Mouse (Mus musculus) ES-E14 (cell line): Measurements from ENCODE around the gene Cdpf1. TPM values are rescaled to one million over a fixed set of nuclear protein-coding genes. Genes with fewer than 3 reads are reported as not detected.

Source experiments
- DNase-seq: peaks from one replicate; pipeline ENCODE4 v3.0.0-alpha.2; 2013; ENCODE audit warnings: low read depth, low spot score
- H3K27ac ChIP-seq: 2 replicates; pipeline ENCODE4 v1.5.1; 2012; ENCODE audit warnings: low read depth, mild to moderate bottlenecking, low read length, moderate library complexity, mixed read lengths; ENCODE audit not compliant: poor library complexity, insufficient read depth, severe bottlenecking
- H3K36me3 ChIP-seq: 2 replicates; pipeline ENCODE4 v1.6.1; 2012; ENCODE audit warnings: mild to moderate bottlenecking, low read length, moderate library complexity, mixed read lengths; ENCODE audit not compliant: control insufficient read depth, poor library complexity, insufficient read depth, severe bottlenecking
- H3K4me1 ChIP-seq, 2 experiments: fragments of 150-350 bp in 1 of 2; sonication (generic) in 1 of 2; 2 replicates each; pipeline ENCODE4 v1.6.1; 2012; ENCODE audit warnings: low read length in 2 of 2, mild to moderate bottlenecking in 1 of 2, mixed read lengths in 1 of 2; ENCODE audit not compliant: control insufficient read depth in 2 of 2, insufficient read depth in 2 of 2, poor library complexity in 1 of 2
- H3K4me3 ChIP-seq, 2 experiments: fragments of 150-350 bp in 1 of 2; sonication (generic) in 1 of 2; 2 replicates each; pipeline ENCODE4 v1.5.1; 2012; ENCODE audit warnings: low read length in 2 of 2, low read depth in 1 of 2, mild to moderate bottlenecking in 1 of 2, mixed read lengths in 1 of 2; ENCODE audit not compliant: insufficient read depth in 1 of 2, poor library complexity in 1 of 2, severe bottlenecking in 1 of 2
- H3K9ac ChIP-seq: 2 replicates; pipeline ENCODE4 v1.6.1; 2012; ENCODE audit warnings: low read depth, mild to moderate bottlenecking, low read length, mixed read lengths; ENCODE audit not compliant: poor library complexity, insufficient read depth, severe bottlenecking
- H3K9me3 ChIP-seq: fragments of 150-350 bp; sonication (generic); 2 replicates; pipeline ENCODE4 v1.6.1; 2012; ENCODE audit warnings: low read depth, mild to moderate bottlenecking, low read length; ENCODE audit not compliant: control insufficient read depth, insufficient read depth
- CHD2 ChIP-seq: IDR thresholded peaks from 2 replicates; pipeline ENCODE4 v1.6.1; 2014; ENCODE audit warnings: mild to moderate bottlenecking, low read depth, low read length, inconsistent platforms
- HCFC1 ChIP-seq: IDR thresholded peaks from 2 replicates; pipeline ENCODE4 v1.6.1; 2012; ENCODE audit warnings: low read length, inconsistent platforms, borderline replicate concordance; ENCODE audit not compliant: insufficient read depth
- MAFK ChIP-seq: IDR thresholded peaks from 2 replicates; pipeline ENCODE4 v1.6.1; 2014; ENCODE audit warnings: mild to moderate bottlenecking, low read depth, low read length, inconsistent platforms; ENCODE audit not compliant: insufficient read depth
- ZC3H11A ChIP-seq: IDR thresholded peaks from 2 replicates; pipeline ENCODE4 v1.6.1; 2012; ENCODE audit warnings: low read depth, mild to moderate bottlenecking, inconsistent platforms, low read length, borderline replicate concordance
- ZNF384 ChIP-seq: IDR thresholded peaks from 2 replicates; pipeline ENCODE4 v1.6.1; 2012; ENCODE audit warnings: low read depth, low read length, inconsistent platforms
- in situ Hi-C, 2 experiments: fragments of 600-800 bp; cut with MboI; formaldehyde crosslinking; loops; one replicate each; pipeline ENCODE4 v1.15.1; 2025; ENCODE audit warnings: low sequenced_read_pairs in 2 of 2, inconsistent platforms in 1 of 2; ENCODE audit not compliant: unreplicated experiment in 2 of 2
- total RNA-seq: library from RNA; depleted of rRNA; stranded (reverse); fragments of 300-350 nt; gene quantifications from 2 replicates; pipeline ENCODE4 v1.2.3, GENCODE M21; 2012

Cdpf1 gene
- total RNA-seq, 1 experiment, result 22.6 TPM

DNA sequence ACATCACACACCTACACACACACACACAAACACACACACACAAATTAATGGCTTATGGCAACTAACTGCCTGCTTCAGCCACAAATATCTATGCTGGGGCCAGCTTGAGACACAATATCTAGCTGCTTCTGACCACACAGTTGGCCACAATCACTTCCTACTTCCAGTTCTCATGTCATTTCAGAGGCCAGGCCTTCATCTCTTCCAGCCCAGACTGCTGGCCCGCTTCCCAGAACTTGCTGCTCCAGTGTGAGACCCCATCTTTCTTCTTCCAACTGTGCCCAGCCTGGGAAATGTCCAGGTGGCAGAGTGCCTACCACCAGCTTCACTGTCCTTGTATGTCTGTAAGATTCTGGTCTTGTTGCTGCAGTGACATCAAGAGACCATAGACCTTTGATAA lies 18.7 kb downstream of the Cdpf1 start:
- Histone ChIP-seq H3K27ac (no peak overlapping the region), H3K9ac (no peak overlapping the region), H3K9me3 (no peaks in the 10 kb centered on the region), H3K36me3 (no peaks in the 10 kb centered on the region), H3K4me1 (peaks cover 0 to 2% of the 10 kb centered on the region in 2 experiments; a peak in 1 of 4 replicates), H3K4me3 (no peak overlapping the region)
- DNase-seq, result no peak
- in situ Hi-C loops, result no loop called here
- TF ChIP-seq CHD2, result no peak

- no peak for DNase-seq
- Histone ChIP-seq H3K4me1 (peaks cover 0 to 2% of the 10 kb centered on the region in 2 experiments; a peak in 1 of 4 replicates), H3K27ac (no peak overlapping the region), H3K4me3 (no peak overlapping the region), H3K9ac (no peak overlapping the region), H3K36me3 (no peaks in the 10 kb centered on the region), H3K9me3 (no peaks in the 10 kb centered on the region)
- in situ Hi-C loops, result no loop called here
- no peak for TF ChIP-seq ZNF384
- no peak for TF ChIP-seq ZC3H11A
- TF ChIP-seq CHD2, result no peak
- TF ChIP-seq HCFC1, result no peak
- TF ChIP-seq MAFK, result no peak
Observed at GRCm38 (mm10) chr15:85791449-85791848, 20.0 kb downstream of the Cdpf1 start.

DNA sequence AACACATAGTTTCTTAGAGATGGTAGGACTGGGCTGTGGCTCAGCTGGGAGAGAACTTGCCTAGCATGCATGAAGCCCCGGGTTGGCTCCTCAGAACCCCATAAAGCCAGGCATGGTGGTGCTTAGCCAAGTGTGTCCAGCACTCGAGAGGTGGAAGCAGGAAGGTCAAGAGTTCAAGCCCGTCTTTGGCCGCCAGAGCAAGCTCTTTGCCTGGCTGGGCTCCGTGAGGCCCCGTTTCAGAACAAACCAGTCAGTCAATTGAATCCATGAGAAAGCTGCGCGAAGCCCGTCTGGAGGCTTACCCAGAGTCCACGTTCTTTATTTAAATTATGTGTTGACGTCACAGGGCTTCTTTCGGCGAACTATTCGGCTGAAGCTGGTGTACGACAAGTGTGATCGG lies 22.9 kb downstream of the Cdpf1 start:
- no peaks in the 10 kb centered on the region for H3K4me1 ChIP-seq
- H3K9ac ChIP-seq, result no peak overlapping the region
- no peaks in the 10 kb centered on the region for H3K9me3 ChIP-seq
- in situ Hi-C loops, result no loop called here
- no peaks in the 10 kb centered on the region for H3K36me3 ChIP-seq
- no peak for DNase-seq
- H3K4me3 ChIP-seq, result no peak overlapping the region
- TF ChIP-seq ZC3H11A (no peak), MAFK (no peak), CHD2 (no peak), ZNF384 (no peak), HCFC1 (no peak)
- no peak overlapping the region for H3K27ac ChIP-seq

DNA sequence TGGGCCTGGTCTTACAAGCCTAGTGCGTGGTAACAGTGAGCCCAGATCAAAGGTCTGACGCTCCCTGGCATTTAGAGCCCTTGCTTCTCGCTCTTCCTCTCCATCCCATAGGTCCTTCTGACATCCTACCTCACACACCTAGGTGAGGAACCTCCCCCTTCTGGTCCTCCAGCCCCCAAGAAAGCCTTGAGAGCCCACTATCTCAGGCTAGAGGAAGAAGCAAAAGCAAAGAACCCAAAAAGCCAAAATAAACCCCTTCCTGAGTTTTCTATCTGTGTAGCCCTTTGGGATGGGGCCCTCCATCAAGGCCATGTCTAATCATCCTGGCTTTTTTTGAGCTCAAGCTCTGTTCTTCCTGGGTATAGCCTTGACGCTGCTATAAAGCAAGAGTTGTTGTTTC lies 23.4 kb downstream of the Cdpf1 start:
- Histone ChIP-seq H3K9ac (no peak overlapping the region), H3K27ac (no peak overlapping the region), H3K4me1 (no peaks in the 10 kb centered on the region), H3K36me3 (no peaks in the 10 kb centered on the region), H3K4me3 (no peak overlapping the region), H3K9me3 (no peaks in the 10 kb centered on the region)
- in situ Hi-C loops, result no loop called here
- no peak for DNase-seq
- TF ChIP-seq HCFC1 (no peak), ZC3H11A (no peak), MAFK (no peak), ZNF384 (no peak), CHD2 (no peak)

- Histone ChIP-seq H3K27ac (no peak overlapping the region), H3K4me1 (no peaks in the 10 kb centered on the region), H3K4me3 (no peak overlapping the region), H3K36me3 (no peaks in the 10 kb centered on the region), H3K9me3 (no peaks in the 10 kb centered on the region), H3K9ac (no peak overlapping the region)
- in situ Hi-C loops, result no loop called here
- TF ChIP-seq MAFK (no peak), ZNF384 (no peak), CHD2 (no peak), HCFC1 (no peak), ZC3H11A (no peak)
- DNase-seq, result no peak
Observed at GRCm38 (mm10) chr15:85787482-85787881, 24.0 kb downstream of the Cdpf1 start.
